Mouse (Mus musculus): ENCODE measurements around the gene Plppr2.

GRCm38 (mm10) chr9:21944267-21944666 is 7.4 kb downstream of the Plppr2 start:
- TF ChIP-seq ZNF384 (IDR thresholded peaks at IDR 0.05; ENCODE audit: low read depth, low read length), result no peak
- no peak for TF ChIP-seq ZC3H11A (IDR thresholded peaks at IDR 0.05; ENCODE audit: borderline replicate concordance, low read depth, low read length)
- TF ChIP-seq CHD2 (IDR thresholded peaks at IDR 0.05; ENCODE audit: low read depth, low read length), result no peak
- no peak for TF ChIP-seq MAFK (IDR thresholded peaks at IDR 0.05; ENCODE audit: insufficient read depth, low read depth, low read length)

All from ES-E14 (cell line).